Mouse (Mus musculus) T-helper 1 cell (primary cell): Measurements from ENCODE around the gene Polrmt.

Experiments
- in situ Hi-C: fragments of 300-600 bp; cut with MboI, MseI; formaldehyde crosslinking; loops from one replicate; pipeline ENCODE4 v1.15.1; 2025; ENCODE audit warnings: high pct_unique_total_duplicates

Gene Polrmt

GRCm38 (mm10) chr10:79743161-79743560, 3.2 kb downstream of the Polrmt start:
- in situ Hi-C loops, result no loop called here

- in situ Hi-C loops, result no loop called here
These were observed 5.5 kb downstream of the Polrmt start for GRCm38 (mm10) chr10:79740863-79741262.

- in situ Hi-C loops, result no loop called here
These were observed 7.1 kb downstream of the Polrmt start for GRCm38 (mm10) chr10:79739234-79739633.

GRCm38 (mm10) chr10:79738259-79738658, 8.1 kb downstream of the Polrmt start:
- in situ Hi-C loops, result no loop called here

GRCm38 (mm10) chr10:79736706-79737105, 9.7 kb downstream of the Polrmt start:
- in situ Hi-C loops, result no loop called here

- in situ Hi-C loops, result no loop called here
These were observed 11.0 kb downstream of the Polrmt start for GRCm38 (mm10) chr10:79735361-79735760.

GRCm38 (mm10) chr10:79733847-79734246, 12.5 kb downstream of the Polrmt start:
- in situ Hi-C loops, result no loop called here

GRCm38 (mm10) chr10:79732500-79732899, 13.9 kb downstream of the Polrmt start:
- in situ Hi-C loops, result no loop called here

- in situ Hi-C loops, result no loop called here
These were observed 16.9 kb downstream of the Polrmt start for GRCm38 (mm10) chr10:79729357-79729965.

- in situ Hi-C loops, result no loop called here
These were observed 17.8 kb downstream of the Polrmt start for GRCm38 (mm10) chr10:79728323-79729249.

- in situ Hi-C loops, result no loop called here
These were observed 20.3 kb downstream of the Polrmt start for GRCm38 (mm10) chr10:79726090-79726489.

GRCm38 (mm10) chr10:79723692-79724091, 22.7 kb downstream of the Polrmt start:
- in situ Hi-C loops, result no loop called here

- in situ Hi-C loops, result no loop called here
These were observed 23.3 kb downstream of the Polrmt start for GRCm38 (mm10) chr10:79723047-79723446.

GRCm38 (mm10) chr10:79721089-79721488, 25.3 kb downstream of the Polrmt start:
- in situ Hi-C loops, result no loop called here

- in situ Hi-C loops, result no loop called here
These were observed 28.6 kb downstream of the Polrmt start for GRCm38 (mm10) chr10:79717640-79718357.

- in situ Hi-C loops, result no loop called here
These were observed 29.4 kb downstream of the Polrmt start for GRCm38 (mm10) chr10:79716988-79717355.

GRCm38 (mm10) chr10:79716254-79716987, 30.0 kb downstream of the Polrmt start, which contains the start of gene Hcn2:
Gene Hcn2 (plus strand): TSS chr10:79716634.
- in situ Hi-C loops, result no loop called here

GRCm38 (mm10) chr10:79714996-79715395, 31.4 kb downstream of the Polrmt start:
- in situ Hi-C loops, result no loop called here

- in situ Hi-C loops, result no loop called here
These were observed 33.2 kb downstream of the Polrmt start for GRCm38 (mm10) chr10:79713163-79713562.

- in situ Hi-C loops, result no loop called here
These were observed 33.8 kb downstream of the Polrmt start for GRCm38 (mm10) chr10:79712499-79713126.

- in situ Hi-C loops, result no loop called here
These were observed 34.4 kb downstream of the Polrmt start for GRCm38 (mm10) chr10:79712029-79712428.
